Mouse (Mus musculus): ENCODE results near the gene Ttc8.

GRCm38 (mm10) chr12:99004752-99005151 lies 84.4 kb downstream of the Ttc8 start:
- TF ChIP-seq CTCF (IDR thresholded peaks at IDR 0.05; ENCODE audit: low read depth) (no peak), EP300 (IDR thresholded peaks at IDR 0.05; ENCODE audit: low read depth) (no peak)
